Mouse (Mus musculus): ENCODE data around the gene Colq.
"Not testable (repeated sequence)": the region's sequence is repeated elsewhere in the genome, so short reads cannot be mapped to it uniquely, and the experiment has no call there.

Colq gene

DNA sequence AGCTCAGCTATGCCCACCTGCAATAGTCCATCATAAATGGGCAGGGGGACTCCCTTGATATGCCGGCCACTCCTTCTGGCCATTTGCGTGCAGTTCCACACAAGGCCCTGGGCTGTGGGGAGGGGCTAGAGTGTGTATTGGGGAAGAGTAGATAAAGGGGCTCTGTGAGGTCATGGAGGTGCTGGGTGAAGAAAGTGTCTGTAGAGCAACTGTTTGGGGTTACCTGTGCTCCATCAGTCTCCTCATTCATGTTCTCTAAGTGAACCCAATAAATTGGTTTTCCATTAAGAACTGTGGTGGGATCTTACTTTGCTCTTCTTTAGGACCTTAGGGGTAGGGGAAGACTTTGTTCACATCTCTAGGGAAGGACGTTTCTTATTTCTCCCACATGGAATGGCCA lies at the start of gene Colq:
Gene Colq (minus strand): TSS at position 101 of the 400 bp plus-strand sequence.
- DNase-seq: no peak

GRCm38 (mm10) chr14:31640346-31640889 lies 49.3 kb upstream of the Colq start, which contains the start of gene Gm49387:
Gm49387 (minus strand) TSS chr14:31640878.
- no peak for DNase-seq

DNA sequence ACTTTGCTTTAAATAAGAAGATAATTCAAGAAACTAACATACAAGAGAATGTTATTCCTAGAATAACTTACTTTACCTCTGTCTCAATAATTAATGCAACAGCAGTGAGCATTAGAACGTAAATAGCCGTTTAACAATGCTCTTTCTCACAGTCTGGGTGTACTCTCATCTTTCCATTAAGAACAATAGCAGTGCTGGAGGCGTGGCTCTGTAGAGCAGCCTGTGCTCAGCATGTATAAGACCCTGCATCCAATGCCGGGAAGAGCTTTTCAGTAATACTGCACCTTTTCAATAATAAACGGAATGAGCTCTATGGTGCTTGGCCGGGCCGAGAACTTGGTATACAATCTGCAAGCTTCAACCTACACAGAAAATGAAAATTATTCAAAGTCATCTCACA lies 39.5 kb upstream of the Colq start:
- no peak for DNase-seq

- no peak for DNase-seq
Measured at GRCm38 (mm10) chr14:31622748-31623147, 31.6 kb upstream of the Colq start.

DNA sequence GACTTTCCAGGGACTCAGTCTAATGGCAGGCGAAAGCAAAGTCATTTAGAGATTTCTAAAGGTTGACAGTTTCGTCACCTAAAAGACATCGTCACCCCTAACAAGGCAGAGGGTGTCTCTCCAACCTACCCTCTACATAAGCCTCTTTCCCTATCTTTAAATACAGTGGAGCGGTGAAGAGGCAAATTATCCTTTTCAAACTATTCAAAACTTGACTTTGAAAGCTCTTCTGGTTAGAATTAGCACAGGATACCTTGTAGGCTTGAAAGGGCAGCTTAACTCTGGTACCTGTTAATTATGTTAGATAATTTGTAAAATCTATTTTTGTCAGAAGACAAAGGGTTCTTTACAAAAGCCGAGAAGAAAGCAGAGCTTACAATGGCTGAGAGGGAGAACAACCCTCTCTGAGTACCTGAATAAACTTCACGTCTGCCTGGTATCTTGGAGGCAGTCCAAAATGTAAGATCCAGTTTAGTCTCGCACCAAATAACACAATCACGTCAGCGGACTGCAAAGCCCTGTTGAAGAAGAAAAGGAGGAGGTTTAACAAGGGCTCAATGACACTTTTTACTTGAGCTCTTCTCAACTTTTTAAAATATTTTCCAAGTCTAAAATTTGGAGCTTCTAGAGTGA lies 29.6 kb upstream of the Colq start:
- no peak for DNase-seq

GRCm38 (mm10) chr14:31617997-31618396 lies 26.9 kb upstream of the Colq start:
- no peak for DNase-seq

GRCm38 (mm10) chr14:31617204-31617603 lies 26.1 kb upstream of the Colq start:
- DNase-seq: no peak

- DNase-seq: no peak
Measured at GRCm38 (mm10) chr14:31613671-31614070, 22.5 kb upstream of the Colq start.

DNA sequence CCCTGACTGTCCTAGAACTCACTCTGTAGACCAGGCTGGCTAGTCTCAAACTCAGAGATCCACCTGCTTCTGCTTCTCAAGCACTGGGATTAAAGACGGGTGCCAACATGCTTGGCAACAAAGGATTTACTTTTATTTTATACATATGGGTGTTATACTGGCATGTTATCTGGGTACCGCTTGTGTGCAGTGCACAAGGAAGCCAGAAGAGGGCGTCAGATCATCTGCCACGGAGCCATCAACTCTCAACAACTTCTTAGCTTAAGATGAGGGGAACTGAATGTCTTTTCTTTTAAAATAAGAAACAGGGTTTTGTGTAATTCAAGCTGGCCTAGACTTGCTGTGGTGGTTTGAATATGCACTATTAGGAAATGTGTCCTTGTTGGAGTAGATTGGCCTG lies 20.8 kb upstream of the Colq start:
- DNase-seq: no peak

GRCm38 (mm10) chr14:31605514-31605913 lies 14.4 kb upstream of the Colq start:
- DNase-seq: peak; percentile 21

GRCm38 (mm10) chr14:31604916-31605315 lies 13.8 kb upstream of the Colq start:
- DNase-seq: peak; percentile 53

DNA sequence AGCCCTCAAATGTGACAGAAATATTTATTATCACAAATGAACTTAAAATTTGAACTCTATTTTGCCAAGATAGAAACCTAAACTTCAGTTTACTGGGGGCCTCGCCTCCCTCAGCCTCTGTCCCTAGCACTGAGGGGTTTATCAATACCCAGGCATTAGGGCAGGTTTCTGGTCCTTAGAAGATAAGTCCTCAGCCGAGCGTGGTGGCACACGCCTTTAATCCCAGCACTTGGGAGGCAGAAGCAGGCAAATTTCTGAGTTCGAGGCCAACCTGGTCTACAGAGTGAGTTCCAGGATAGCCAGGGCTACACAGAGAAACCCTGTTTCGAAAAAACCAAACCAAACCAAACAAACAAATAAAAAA lies 11.5 kb upstream of the Colq start:
- DNase-seq: not testable (repeated sequence)

- DNase-seq: no peak
Measured at GRCm38 (mm10) chr14:31601908-31602615, 10.9 kb upstream of the Colq start.

DNA sequence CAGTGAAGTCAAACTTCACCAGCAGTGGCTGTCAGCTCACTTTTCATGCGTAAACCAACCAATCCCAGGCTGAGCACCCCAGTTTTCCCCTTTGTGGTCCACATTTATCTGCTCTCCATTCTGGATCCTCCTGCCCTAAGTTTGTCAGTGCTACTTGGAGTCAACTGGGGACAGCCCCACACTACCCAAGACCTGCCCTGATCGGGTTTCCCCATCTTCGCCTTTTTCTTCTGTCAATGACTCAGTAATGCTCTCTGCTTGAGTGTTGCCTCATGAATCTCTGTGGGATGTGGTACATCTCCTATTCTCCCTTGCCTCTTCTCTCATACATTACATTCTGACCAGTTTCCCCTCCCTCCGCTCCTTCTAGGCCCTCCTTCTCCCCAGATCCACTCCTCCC lies 6.3 kb upstream of the Colq start:
- DNase-seq: no peak

DNA sequence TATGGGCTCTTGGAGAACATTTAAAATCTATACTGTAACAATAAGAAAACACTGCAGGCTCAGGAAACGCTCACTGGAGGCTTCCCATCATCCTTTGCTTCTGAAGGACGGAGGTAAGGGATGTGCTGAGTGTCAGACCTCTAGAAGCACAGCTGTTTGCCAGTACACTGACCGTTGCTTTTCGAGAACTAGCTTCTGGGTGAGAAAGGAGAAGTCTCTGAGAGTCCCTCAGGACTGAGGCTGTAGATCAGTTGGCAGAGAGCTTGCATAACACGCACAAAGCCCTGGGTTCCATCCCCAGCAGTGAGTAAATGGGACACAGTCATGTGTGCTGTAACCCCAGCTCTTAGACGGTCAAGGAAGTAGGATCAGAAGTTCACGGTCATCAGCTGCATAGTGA lies 5.3 kb upstream of the Colq start:
- no peak for DNase-seq

DNA sequence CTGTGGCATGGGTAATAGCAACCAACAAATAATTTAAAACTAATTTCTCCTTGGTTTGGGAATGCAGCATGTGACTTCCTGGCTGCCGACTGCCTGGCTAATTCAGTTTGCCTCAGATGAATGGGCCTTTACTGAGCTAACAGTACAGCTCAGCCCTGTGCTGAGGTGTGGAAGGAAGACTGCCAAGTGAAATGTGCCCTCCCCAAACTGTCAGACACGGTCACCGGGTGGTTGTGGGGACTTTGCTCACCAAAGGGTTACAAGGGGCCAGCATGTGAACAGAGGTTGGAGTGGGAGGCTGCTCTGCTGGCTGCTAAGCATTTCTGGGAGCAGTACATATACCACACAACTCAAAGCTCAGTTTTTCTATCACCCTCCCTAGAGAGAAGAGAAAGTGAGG lies 3.5 kb upstream of the Colq start:
- peak; percentile 33 for DNase-seq

DNA sequence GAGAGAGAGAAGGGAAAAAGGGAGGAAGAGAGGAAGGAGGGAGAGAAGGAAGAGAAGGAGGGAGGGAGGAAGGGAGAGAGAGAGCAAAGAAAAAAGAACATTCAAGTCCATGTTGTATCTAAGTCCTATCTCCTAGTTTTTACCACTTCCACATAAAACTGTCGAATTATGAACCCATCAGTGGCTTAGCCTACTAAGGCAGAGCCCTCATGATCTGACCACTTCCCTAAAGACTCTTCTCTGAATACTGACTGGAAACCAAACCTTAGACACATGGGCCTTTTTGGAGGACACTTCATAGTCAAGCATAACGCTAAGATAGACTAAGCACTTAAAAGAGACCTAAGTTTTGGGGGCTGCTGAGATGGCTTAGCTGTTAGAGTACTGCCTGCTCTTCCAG lies 1.9 kb upstream of the Colq start:
- no peak for DNase-seq

DNA sequence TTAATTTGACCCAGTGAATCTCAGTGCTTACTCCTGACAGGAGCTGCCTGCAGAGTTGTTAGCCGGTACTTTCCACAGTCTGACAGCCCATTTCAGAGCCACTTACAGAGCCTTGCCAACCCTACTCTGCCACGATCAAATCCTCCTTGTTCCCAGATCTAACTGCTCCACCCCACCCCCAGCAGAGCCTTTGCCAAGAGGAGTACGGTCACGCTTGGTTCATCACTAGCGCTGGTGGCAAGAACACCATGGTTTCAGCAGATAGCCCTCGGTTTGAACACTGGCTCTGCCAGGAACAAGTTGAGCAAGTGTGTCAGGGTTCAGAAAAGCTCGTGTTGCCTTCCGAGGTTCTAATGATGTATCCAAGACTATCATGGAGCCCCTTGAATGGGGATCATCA lies 4.7 kb downstream of the Colq start:
- DNase-seq: no peak

GRCm38 (mm10) chr14:31583082-31583481 lies 8.1 kb downstream of the Colq start:
- no peak for DNase-seq

GRCm38 (mm10) chr14:31577966-31578735 lies 13.0 kb downstream of the Colq start:
- DNase-seq: no peak

DNA sequence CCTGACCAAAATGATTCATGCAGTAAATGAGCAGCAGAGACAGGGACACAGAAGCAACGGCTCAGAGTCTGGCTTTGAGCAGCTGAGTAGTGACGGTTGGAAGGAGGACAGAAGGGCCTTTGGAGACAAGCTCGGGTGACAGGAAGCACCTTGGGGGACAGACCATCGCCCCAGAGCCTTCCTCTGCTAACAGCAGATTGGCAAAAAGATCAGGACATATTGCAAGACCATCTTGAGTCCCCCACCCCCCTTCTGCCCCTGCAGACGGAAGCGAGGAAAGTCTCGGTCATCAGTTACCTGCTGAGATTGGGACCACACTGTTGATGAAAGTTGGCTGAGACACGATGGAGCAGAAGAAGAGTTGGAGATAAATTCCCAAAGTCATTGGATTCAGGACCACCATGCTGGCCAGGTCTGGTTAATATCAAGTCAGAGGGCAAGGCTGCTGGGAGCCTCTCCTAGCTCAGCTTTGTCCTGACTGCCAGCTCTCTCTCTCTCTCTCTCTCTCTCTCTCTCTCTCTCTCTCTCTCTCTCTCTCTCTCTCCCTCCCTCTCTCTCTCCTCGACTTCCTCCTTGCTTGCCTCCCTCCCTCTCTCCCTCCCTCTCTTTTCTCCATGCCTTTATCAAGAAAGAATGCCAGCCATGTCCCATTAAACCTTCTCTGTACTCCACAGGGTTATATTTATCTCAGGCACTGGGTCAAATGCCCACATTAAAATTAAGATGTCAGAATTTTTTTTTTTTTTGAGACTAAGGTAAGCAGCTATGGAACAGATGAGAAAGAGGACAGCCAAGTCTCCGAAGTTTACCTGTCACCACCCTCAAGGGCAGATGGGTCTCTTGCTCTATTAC lies 14.1 kb downstream of the Colq start:
- no peak for DNase-seq

DNA sequence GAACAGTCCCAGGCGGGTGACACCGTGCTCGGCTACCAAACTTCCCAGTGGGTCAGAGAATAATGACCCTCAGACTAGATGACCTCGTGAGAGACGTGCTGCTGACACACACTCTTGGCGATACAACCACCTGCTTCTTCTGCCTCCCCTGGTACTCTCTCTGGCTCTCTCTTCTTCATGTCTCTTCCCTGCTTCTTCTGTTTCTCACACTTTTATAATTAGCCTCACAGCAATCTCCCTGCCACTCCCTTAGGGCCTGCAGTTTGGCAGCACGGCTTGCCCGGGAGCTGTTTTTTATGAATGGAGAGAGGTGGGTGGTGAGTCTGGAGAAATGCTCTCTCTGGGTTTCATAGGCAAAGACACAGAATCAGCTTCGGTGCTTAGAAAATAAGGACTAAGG lies 15.3 kb downstream of the Colq start:
- no peak for DNase-seq

Measured in kidney, postnatal 10 days (tissue).